In genomic region chr8:123374239-123374578, GRCm38 (mm10) we compare ENCODE assay signal across 8 mouse cellular contexts. TPM values are rescaled to one million over a fixed set of nuclear protein-coding genes. Genes with fewer than 3 reads are reported as not detected.
DNase-seq lines count a peak whose midpoint lies in the region; ATAC-seq and TF ChIP-seq lines count a peak whose summit lies in the region.

No protein-coding gene starts in this region.

- peak; percentile 93 for DNase-seq in G1E (ENCODE audit: low spot score)
- peak; percentile 94 to 95 for DNase-seq in cerebellum, adult 18-20 months
- DNase-seq in forebrain, postnatal 0 days: peak; percentile 91
- DNase-seq in layer of hippocampus, adult 9-10 months (ENCODE audit: low spot score): peak; percentile 76
- DNase-seq in ovary, postnatal 10 days (ENCODE audit: low spot score): peak; percentile 92
- DNase-seq in thymus, postnatal 10 days (ENCODE audit: low spot score in 2 of 2): peak; percentile 90 to 95

- peak overlapping the region; percentile 90 for H3K9ac ChIP-seq in forebrain, postnatal 0 days
- peak overlapping the region; percentile 93 for H3K9ac ChIP-seq in lung, embryonic 16.5 days (ENCODE audit: low read length)

- peak; percentile 86 for ATAC-seq in G1E (ENCODE audit: extremely low read depth, insufficient number of reproducible peaks, low FRiP score, poor library complexity, severe bottlenecking)
- peak; percentile 61 for ATAC-seq in forebrain, postnatal 0 days
- peak; percentile 79 to 86 for ATAC-seq in hematopoietic stem cell, adult 5-6 weeks (replicated peaks in 1 of 2; ENCODE audit: insufficient read depth in 1 of 2, low FRiP score in 2 of 2, low TSS enrichment in 1 of 2, low read depth in 1 of 2, poor library complexity in 2 of 2, severe bottlenecking in 2 of 2)
- peak; percentile 89 for ATAC-seq in lung, embryonic 16.5 days (ENCODE audit: low read depth)

- 3% methylated on average over 20 of the region's 20 CpGs for WGBS in forebrain, postnatal 0 days
- WGBS in lung, embryonic 16.5 days: under 1% methylated on average over 20 of the region's 20 CpGs

- peak overlapping the region; percentile 63 for H3K4me2 ChIP-seq in forebrain, postnatal 0 days (ENCODE audit: low read depth)
- H3K4me2 ChIP-seq in lung, embryonic 16.5 days (ENCODE audit: low read depth, low read length): peak overlapping the region; percentile 79

- peaks cover 37% of the 10 kb centered on the region for H3K36me3 ChIP-seq in G1E (replicated peaks)
- H3K36me3 ChIP-seq in forebrain, postnatal 0 days (ENCODE audit: insufficient read depth): peaks cover 14% of the 10 kb centered on the region
- peaks cover 5% of the 10 kb centered on the region; the same call in 1 of the 2 replicates for H3K36me3 ChIP-seq in lung, embryonic 16.5 days (ENCODE audit: control insufficient read depth, insufficient read depth, low read length)

- H3K27ac ChIP-seq in forebrain, postnatal 0 days (ENCODE audit: low read depth, low read length): peak overlapping the region; percentile 93
- H3K27ac ChIP-seq in lung, embryonic 16.5 days (ENCODE audit: low read length): peak overlapping the region; percentile 98

- H3K9me3 ChIP-seq in G1E (replicated peaks): no peaks in the 10 kb centered on the region
- H3K9me3 ChIP-seq in forebrain, postnatal 0 days (ENCODE audit: low read length): no peaks in the 10 kb centered on the region
- no peaks in the 10 kb centered on the region for H3K9me3 ChIP-seq in lung, embryonic 16.5 days (ENCODE audit: control insufficient read depth, low read length)

- no peak for TF ChIP-seq CTCF in G1E (IDR thresholded peaks at IDR 0.05; ENCODE audit: low read depth, low read length)
- no peak for TF ChIP-seq CTCF in forebrain, postnatal 0 days (IDR thresholded peaks at IDR 0.05; ENCODE audit: low read depth)

- peaks cover 42% of the 10 kb centered on the region for H3K4me1 ChIP-seq in G1E (ENCODE audit: insufficient read depth, low read depth, low read length)
- H3K4me1 ChIP-seq in forebrain, postnatal 0 days (ENCODE audit: insufficient read depth): peaks cover 8% of the 10 kb centered on the region; the same call in 1 of the 2 replicates
- H3K4me1 ChIP-seq in lung, embryonic 16.5 days (replicated peaks; ENCODE audit: control insufficient read depth, insufficient read depth, low read length): peaks cover 6% of the 10 kb centered on the region

- H3K4me3 ChIP-seq in G1E (ENCODE audit: low read depth, low read length): peak overlapping the region; percentile 90
- H3K4me3 ChIP-seq in forebrain, postnatal 0 days (ENCODE audit: low read depth, low read length): peak overlapping the region; percentile 96
- H3K4me3 ChIP-seq in lung, embryonic 16.5 days (ENCODE audit: low read length): peak overlapping the region; percentile 96

- peaks cover 21% of the 10 kb centered on the region for H3K27me3 ChIP-seq in G1E (ENCODE audit: insufficient read depth, low read length)
- no peaks in the 10 kb centered on the region for H3K27me3 ChIP-seq in forebrain, postnatal 0 days (ENCODE audit: insufficient read depth, low read length)
- no peaks in the 10 kb centered on the region for H3K27me3 ChIP-seq in lung, embryonic 16.5 days (ENCODE audit: control insufficient read depth, insufficient read depth, low read depth, low read length)

RNA-seq across cellular contexts. Expression of gene Tcf25, which starts 0.7 kb away (rescaled TPM):
- total RNA-seq in G1E (2014; fragmentation: Nextera tagmentation): 123 and 130 TPM in 2 replicates
- total RNA-seq in G1E (2017): 125 and 133 TPM in 2 replicates
- polyA plus RNA-seq in G1E (2012): 84.3 and 91.6 TPM in 2 replicates
- 434 and 487 TPM in 2 replicates for total RNA-seq in forebrain, postnatal 0 days (2014; rRNA removed)
- 275 and 296 TPM in 2 replicates for polyA plus RNA-seq in forebrain, postnatal 0 days (2015; fragmentation: Nextera tagmentation; extraction: Ambion mirVana)
- total RNA-seq in hematopoietic stem cell, adult 5-6 weeks (2017): 126 and 245 TPM in 2 replicates
- 149 TPM in 2 replicates for polyA plus RNA-seq in lung, embryonic 16.5 days (2015; fragmentation: Nextera tagmentation; extraction: Ambion mirVana)

RNA-seq across cellular contexts. Expression of gene Mc1r, which starts 32.7 kb away (rescaled TPM):
- total RNA-seq in G1E (2014; fragmentation: Nextera tagmentation): not detected in 2 replicates
- 0.12 and 0.27 TPM in 2 replicates for total RNA-seq in G1E (2017)
- polyA plus RNA-seq in G1E (2012): 0.01 and 0.02 TPM in 2 replicates
- total RNA-seq in forebrain, postnatal 0 days (2014; rRNA removed): 0.10 TPM in 1 of 2 replicates, not detected in the other
- polyA plus RNA-seq in forebrain, postnatal 0 days (2015; fragmentation: Nextera tagmentation; extraction: Ambion mirVana): 0.07 and 0.08 TPM in 2 replicates
- not detected in 2 replicates for total RNA-seq in hematopoietic stem cell, adult 5-6 weeks (2017)
- polyA plus RNA-seq in lung, embryonic 16.5 days (2015; fragmentation: Nextera tagmentation; extraction: Ambion mirVana): not detected in 2 replicates

RNA-seq across cellular contexts. Expression of gene Tubb3, which starts 37.0 kb away (rescaled TPM):
- total RNA-seq in G1E (2014; fragmentation: Nextera tagmentation) (not detected in 2 replicates), G1E (2017) (0.41 and 0.71 TPM in 2 replicates)
- 0.14 and 0.22 TPM in 2 replicates for polyA plus RNA-seq in G1E (2012)
- total RNA-seq in forebrain, postnatal 0 days (2014; rRNA removed): 3,807 and 3,931 TPM in 2 replicates
- polyA plus RNA-seq in forebrain, postnatal 0 days (2015; fragmentation: Nextera tagmentation; extraction: Ambion mirVana): 2,045 and 2,116 TPM in 2 replicates
- total RNA-seq in hematopoietic stem cell, adult 5-6 weeks (2017): 0.89 TPM in 1 of 2 replicates, not detected in the other
- 5.8 and 11.0 TPM in 2 replicates for polyA plus RNA-seq in lung, embryonic 16.5 days (2015; fragmentation: Nextera tagmentation; extraction: Ambion mirVana)

RNA-seq across cellular contexts. Expression of gene Spire2, which starts 41.7 kb away (rescaled TPM):
- total RNA-seq in G1E (2014; fragmentation: Nextera tagmentation): not detected in 2 replicates
- 0.23 and 0.33 TPM in 2 replicates for total RNA-seq in G1E (2017)
- polyA plus RNA-seq in G1E (2012): 0.04 and 0.12 TPM in 2 replicates
- total RNA-seq in forebrain, postnatal 0 days (2014; rRNA removed): 37.0 and 37.8 TPM in 2 replicates
- polyA plus RNA-seq in forebrain, postnatal 0 days (2015; fragmentation: Nextera tagmentation; extraction: Ambion mirVana): 21.3 and 24.2 TPM in 2 replicates
- 0.94 and 4.0 TPM in 2 replicates for total RNA-seq in hematopoietic stem cell, adult 5-6 weeks (2017)
- polyA plus RNA-seq in lung, embryonic 16.5 days (2015; fragmentation: Nextera tagmentation; extraction: Ambion mirVana): 0.96 and 1.2 TPM in 2 replicates

RNA-seq across cellular contexts. Expression of gene Def8, which starts 49.1 kb away (rescaled TPM):
- total RNA-seq in G1E (2014; fragmentation: Nextera tagmentation): 14.4 and 18.6 TPM in 2 replicates
- total RNA-seq in G1E (2017): 12.6 and 15.1 TPM in 2 replicates
- 11.4 and 16.7 TPM in 2 replicates for polyA plus RNA-seq in G1E (2012)
- total RNA-seq in forebrain, postnatal 0 days (2014; rRNA removed): 35.8 and 41.4 TPM in 2 replicates
- 35.0 and 36.4 TPM in 2 replicates for polyA plus RNA-seq in forebrain, postnatal 0 days (2015; fragmentation: Nextera tagmentation; extraction: Ambion mirVana)
- 63.8 and 85.3 TPM in 2 replicates for total RNA-seq in hematopoietic stem cell, adult 5-6 weeks (2017)
- 26.3 and 28.0 TPM in 2 replicates for polyA plus RNA-seq in lung, embryonic 16.5 days (2015; fragmentation: Nextera tagmentation; extraction: Ambion mirVana)

Comparison
In these comparisons a context has a peak if more than half of its experiments do, and no peak if none do; other contexts are left out.
1. Peak in every context shown above with its lines: DNase-seq, ATAC-seq, H3K4me3 ChIP-seq and H3K27ac ChIP-seq.
2. RNA of gene Tubb3, which starts 37.0 kb away (total RNA-seq): 3,807 to 3,931 TPM in forebrain, postnatal 0 days; 0.89 TPM in hematopoietic stem cell, adult 5-6 weeks and 0.41 to 0.71 TPM in G1E; every median in the first group is over 1,000 times any median in the second.